Mouse (Mus musculus) kidney, adult 2 months (tissue): Measurements from ENCODE around the gene Rita1. TPM values are rescaled to one million over a fixed set of nuclear protein-coding genes. Genes with fewer than 3 reads are reported as not detected.

ENCODE experiments used
- DNase-seq: peaks from one replicate; pipeline ENCODE4 v3.0.0; 2021
- H3K27ac ChIP-seq: fragments of 200-500 bp; 2 replicates; pipeline ENCODE4 v1.5.1; 2012; ENCODE audit warnings: low read depth, low read length, control low read depth, inconsistent platforms; ENCODE audit not compliant: insufficient read depth
- H3K27me3 ChIP-seq: fragments of 200-500 bp; replicated peaks from 2 replicates; pipeline ENCODE4 v1.6.1; 2012; ENCODE audit warnings: mild to moderate bottlenecking, moderate library complexity, low read length, inconsistent platforms; ENCODE audit not compliant: control insufficient read depth, insufficient read depth
- H3K36me3 ChIP-seq: fragments of 200-500 bp; 2 replicates; pipeline ENCODE4 v1.6.1; 2012; ENCODE audit warnings: mild to moderate bottlenecking, moderate library complexity, low read length, inconsistent platforms; ENCODE audit not compliant: control insufficient read depth, insufficient read depth
- H3K4me1 ChIP-seq: fragments of 200-500 bp; 2 replicates; pipeline ENCODE4 v1.6.1; 2011; ENCODE audit warnings: low read length; ENCODE audit not compliant: control insufficient read depth, insufficient read depth
- H3K4me3 ChIP-seq: fragments of 200-500 bp; 2 replicates; pipeline ENCODE4 v1.5.1; 2011; ENCODE audit warnings: mild to moderate bottlenecking, low read depth, low read length, control low read depth; ENCODE audit not compliant: insufficient read depth
- CTCF ChIP-seq: fragments of 200-500 bp; conservative IDR thresholded peaks from 2 replicates; pipeline ENCODE4 v1.5.1; 2011; ENCODE audit warnings: low read depth, mild to moderate bottlenecking, control low read depth, low read length, moderate library complexity, mixed read lengths; ENCODE audit not compliant: insufficient read depth, insufficient read length
- POLR2A ChIP-seq: fragments of 200-500 bp; IDR thresholded peaks from one replicate; pipeline ENCODE4 v1.6.1; 2011; ENCODE audit warnings: low read depth, low read length, control low read depth
- WGBS: fragments of 180-500 bp; shearing (Covaris S2); methylation state at CpG from one replicate; pipeline ENCODE4 v1.1.7; 2018; 5-methylcytosine and 5-hydroxymethylcytosine counted together
- polyA plus RNA-seq: library from polyadenylated mRNA; depleted of rRNA; stranded (reverse); fragments of >200 nt; gene quantifications from 2 replicates; pipeline ENCODE4 v1.2.3, GENCODE M21; 2012

The Rita1 gene
- polyA plus RNA-seq, 1 experiment, result 25.2 TPM

- Histone ChIP-seq H3K4me3 (peak within 1 kb of the TSS; percentile 67), H3K36me3 (peaks cover 2% of the 10 kb centered on the region; the same call in 1 of the 2 replicates), H3K27me3 (no peaks in the 10 kb centered on the region), H3K4me1 (peaks cover 23% of the 10 kb centered on the region), H3K27ac (peak within 1 kb of the TSS; percentile 87)
- DNase-seq, result peak; percentile 100
- under 1% methylated on average over 35 of the region's 35 CpGs for WGBS
- TF ChIP-seq CTCF (no peak), POLR2A (peak; percentile 95)
These were observed 23.8 kb downstream of the Rita1 start, which contains the start of the genes Tpcn1 and Iqcd for GRCm38 (mm10) chr5:120588569-120589094. TSS of gene Tpcn1 (minus strand) at chr5:120588673. TSS of gene Iqcd (plus strand) at chr5:120589016.

DNA sequence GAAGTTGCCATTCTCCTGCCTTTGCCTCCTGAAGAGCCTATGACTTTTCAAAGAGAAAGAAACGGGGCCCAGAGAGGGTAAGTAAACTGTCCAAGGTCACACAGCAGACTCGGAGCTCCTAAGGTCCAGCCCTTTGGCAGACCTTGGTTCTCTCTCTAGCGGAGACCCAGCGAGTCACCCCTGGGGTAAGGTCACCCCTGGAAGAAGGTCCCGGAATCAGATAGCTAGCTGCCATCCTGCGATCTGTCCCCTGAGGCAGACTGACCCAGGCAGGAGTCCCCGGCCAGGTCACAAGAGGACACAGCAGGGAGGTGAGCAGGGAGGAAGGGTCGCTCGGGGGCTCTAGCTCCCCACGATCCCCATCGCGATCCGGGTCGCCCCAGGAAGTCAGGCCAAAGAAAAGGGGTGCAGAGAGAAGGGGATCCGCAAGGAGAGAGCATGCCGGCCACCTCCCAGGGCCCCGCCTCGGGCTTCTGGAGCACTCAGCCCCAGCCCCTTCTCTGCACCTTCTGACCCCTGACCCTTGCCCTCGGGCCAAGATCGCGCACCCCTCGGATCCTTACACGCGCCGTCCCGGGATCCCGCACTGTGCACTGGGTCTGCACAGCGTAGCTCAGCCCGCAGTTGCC lies 24.3 kb downstream of the Rita1 start:
- Histone ChIP-seq H3K4me3 (peak overlapping the region; percentile 67), H3K27me3 (no peaks in the 10 kb centered on the region), H3K27ac (peak overlapping the region; percentile 87), H3K4me1 (peaks cover 23% of the 10 kb centered on the region), H3K36me3 (peaks cover 5% of the 10 kb centered on the region)
- TF ChIP-seq CTCF (no peak), POLR2A (no peak)
- no peak for DNase-seq
- under 1% methylated on average over 29 of the region's 29 CpGs for WGBS

DNA sequence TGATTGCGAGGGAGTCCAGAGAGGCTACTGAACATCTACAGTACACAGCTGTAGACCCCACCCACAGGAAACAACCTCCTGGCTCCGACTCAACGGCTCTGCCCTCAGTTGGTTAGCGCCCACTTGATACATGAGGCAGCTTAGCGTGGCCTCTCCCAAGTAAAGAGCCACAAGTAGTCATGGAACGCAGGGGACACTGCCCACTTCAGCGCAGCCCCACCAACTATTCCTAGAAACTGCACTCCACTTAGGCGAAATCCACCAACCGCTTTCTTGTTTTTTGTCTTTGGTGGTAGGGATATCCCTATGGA lies 24.8 kb downstream of the Rita1 start:
- Histone ChIP-seq H3K27me3 (no peaks in the 10 kb centered on the region), H3K36me3 (peaks cover 5% of the 10 kb centered on the region), H3K4me1 (peaks cover 23% of the 10 kb centered on the region), H3K4me3 (peak overlapping the region; percentile 67), H3K27ac (peak overlapping the region; percentile 87)
- 7% methylated on average over 9 of the region's 9 CpGs for WGBS
- peak; percentile 78 for DNase-seq
- TF ChIP-seq CTCF (no peak), POLR2A (no peak)

DNA sequence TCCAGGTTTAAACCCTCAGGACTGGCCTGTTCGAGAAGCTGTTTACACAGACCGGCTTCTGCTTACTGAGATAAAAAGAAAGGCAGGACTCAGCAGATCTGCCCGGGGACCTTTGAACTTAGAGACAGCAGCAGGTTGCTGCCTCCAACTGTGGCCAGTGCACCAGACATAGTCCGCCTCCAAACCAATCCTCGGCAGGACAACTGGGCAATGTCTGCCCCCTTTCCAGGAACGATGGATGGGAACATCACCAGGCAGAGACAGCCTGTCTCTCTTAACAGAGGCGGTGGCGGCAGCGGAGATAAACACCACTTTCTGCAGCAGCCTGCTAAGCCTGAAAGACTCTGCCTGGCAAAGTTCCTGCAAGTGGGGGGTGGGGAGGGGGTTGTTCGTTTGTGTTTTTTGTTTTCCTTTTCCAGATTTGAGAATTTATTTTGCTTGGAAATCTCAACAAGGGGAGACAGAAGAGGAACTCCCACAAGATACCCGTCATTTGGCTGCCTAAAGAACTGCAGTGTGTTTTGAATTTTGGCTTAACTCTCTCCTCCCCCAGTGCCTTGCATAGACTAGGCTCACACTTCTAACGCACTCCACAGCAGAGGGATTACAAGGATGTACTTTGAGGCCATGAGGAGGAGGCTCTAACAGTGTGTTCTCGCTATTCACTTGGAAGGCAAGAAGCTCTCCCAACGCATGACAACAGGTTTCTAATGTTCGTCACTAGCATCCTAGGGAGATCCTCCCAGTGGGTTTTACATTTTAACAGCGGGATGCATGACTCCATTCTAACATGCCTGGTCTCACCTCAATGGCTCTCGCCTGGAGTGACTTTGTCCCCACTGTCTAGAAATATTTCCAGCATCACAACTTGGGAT lies 25.4 kb downstream of the Rita1 start:
- H3K36me3 ChIP-seq, result peaks cover 5% of the 10 kb centered on the region
- H3K4me1 ChIP-seq, result peaks cover 27% of the 10 kb centered on the region
- H3K27ac ChIP-seq, result peak overlapping the region; percentile 87
- peak overlapping the region; percentile 67 for H3K4me3 ChIP-seq
- peak; percentile 95 for DNase-seq
- no peaks in the 10 kb centered on the region for H3K27me3 ChIP-seq
- WGBS, result 19% methylated on average over 17 of the region's 17 CpGs
- TF ChIP-seq CTCF, result no peak
- TF ChIP-seq POLR2A, result no peak

GRCm38 (mm10) chr5:120584968-120585367 lies 27.4 kb downstream of the Rita1 start:
- Histone ChIP-seq H3K27ac (no peak overlapping the region), H3K4me1 (peaks cover 41% of the 10 kb centered on the region), H3K27me3 (no peaks in the 10 kb centered on the region), H3K4me3 (no peak overlapping the region), H3K36me3 (peaks cover 5% of the 10 kb centered on the region)
- no peak for TF ChIP-seq CTCF
- TF ChIP-seq POLR2A, result no peak
- peak; percentile 41 for DNase-seq
- WGBS, result 49% methylated on average over 15 of the region's 15 CpGs

GRCm38 (mm10) chr5:120583511-120583910 lies 28.9 kb downstream of the Rita1 start:
- Histone ChIP-seq H3K4me3 (no peak overlapping the region), H3K27me3 (no peaks in the 10 kb centered on the region), H3K27ac (peak overlapping the region; percentile 14; the same call in 1 of the 2 replicates), H3K4me1 (peaks cover 52% of the 10 kb centered on the region), H3K36me3 (peaks cover 5% of the 10 kb centered on the region)
- 80% methylated on average over 4 of the region's 4 CpGs for WGBS
- no peak for DNase-seq
- TF ChIP-seq POLR2A (no peak), CTCF (no peak)

- Histone ChIP-seq H3K27me3 (no peaks in the 10 kb centered on the region), H3K27ac (peak overlapping the region; percentile 87), H3K4me3 (no peak overlapping the region), H3K36me3 (peaks cover 5% of the 10 kb centered on the region), H3K4me1 (peaks cover 59% of the 10 kb centered on the region)
- 44% methylated on average over 9 of the region's 9 CpGs for WGBS
- peak; percentile 92 for DNase-seq
- no peak for TF ChIP-seq POLR2A
- no peak for TF ChIP-seq CTCF
These were observed 30.4 kb downstream of the Rita1 start for GRCm38 (mm10) chr5:120582002-120582401.
